Mouse (Mus musculus) megakaryocyte, embryonic 14.5 days (primary cell): ENCODE results near the gene Klhl22. TPM values are rescaled to one million over a fixed set of nuclear protein-coding genes. Genes with fewer than 3 reads are reported as not detected.

Experiments
- H3K27me3 ChIP-seq: replicated peaks from 2 replicates; pipeline ENCODE3; 2012; ENCODE audit warnings: inconsistent platforms
- H3K36me3 ChIP-seq: replicated peaks from 2 replicates; pipeline ENCODE3; 2012; ENCODE audit warnings: low read length, inconsistent platforms, mixed read lengths
- H3K4me1 ChIP-seq: 2 replicates; pipeline ENCODE4 v1.6.1; 2012; ENCODE audit warnings: inconsistent platforms
- H3K4me3 ChIP-seq: replicated peaks from 2 replicates; pipeline ENCODE3; 2012; ENCODE audit warnings: moderate library complexity, mild to moderate bottlenecking, inconsistent platforms
- H3K9me3 ChIP-seq: 2 replicates; pipeline ENCODE4 v1.6.1; 2012; ENCODE audit warnings: inconsistent platforms
- FLI1 ChIP-seq: IDR thresholded peaks from 2 replicates; pipeline ENCODE4 v1.6.1; 2012; ENCODE audit warnings: low read length, inconsistent platforms, mixed read lengths
- GATA1 ChIP-seq: IDR thresholded peaks from 3 replicates; pipeline ENCODE4 v1.6.1; 2012; ENCODE audit warnings: mixed read lengths, low read length, inconsistent platforms, borderline replicate concordance
- polyA plus RNA-seq: library from polyadenylated mRNA; stranded (reverse); fragments of >175 nt; gene quantifications from 2 replicates; pipeline ENCODE4 v1.2.3, GENCODE M21; 2012; ENCODE audit warnings: low replicate concordance; ENCODE audit not compliant: insufficient read depth

Klhl22 gene
- polyA plus RNA-seq, 1 experiment = 4.0 TPM

GRCm38 (mm10) chr16:17798321-17799180 is 39.1 kb downstream of the Klhl22 start:
- Histone ChIP-seq H3K36me3 (no peaks in the 10 kb centered on the region), H3K4me3 (no peak overlapping the region), H3K9me3 (no peaks in the 10 kb centered on the region; the same call in 1 of the 2 replicates), H3K4me1 (peaks cover 34% of the 10 kb centered on the region), H3K27me3 (peaks cover 96% of the 10 kb centered on the region)
- TF ChIP-seq GATA1 = no peak
- no peak for TF ChIP-seq FLI1

GRCm38 (mm10) chr16:17799584-17799983 is 40.2 kb downstream of the Klhl22 start:
- Histone ChIP-seq H3K36me3 (no peaks in the 10 kb centered on the region), H3K4me3 (no peak overlapping the region), H3K27me3 (peaks cover 96% of the 10 kb centered on the region), H3K4me1 (peaks cover 44% of the 10 kb centered on the region), H3K9me3 (no peaks in the 10 kb centered on the region; the same call in 1 of the 2 replicates)
- TF ChIP-seq FLI1 (no peak), GATA1 (no peak)

- Histone ChIP-seq H3K27me3 (peaks cover 99% of the 10 kb centered on the region), H3K4me3 (no peak overlapping the region), H3K9me3 (no peaks in the 10 kb centered on the region; the same call in 1 of the 2 replicates), H3K4me1 (peaks cover 56% of the 10 kb centered on the region), H3K36me3 (no peaks in the 10 kb centered on the region)
- TF ChIP-seq GATA1 = no peak
- no peak for TF ChIP-seq FLI1
These were observed 42.5 kb downstream of the Klhl22 start for GRCm38 (mm10) chr16:17801777-17802455.

GRCm38 (mm10) chr16:17802456-17802838 is 43.0 kb downstream of the Klhl22 start:
- TF ChIP-seq FLI1 (no peak), GATA1 (no peak)
- H3K36me3 ChIP-seq = no peaks in the 10 kb centered on the region
- no peaks in the 10 kb centered on the region; the same call in 1 of the 2 replicates for H3K9me3 ChIP-seq
- peaks cover 56% of the 10 kb centered on the region for H3K4me1 ChIP-seq
- H3K4me3 ChIP-seq = peak overlapping the region; percentile 91
- peaks cover 99% of the 10 kb centered on the region for H3K27me3 ChIP-seq

GRCm38 (mm10) chr16:17802839-17803674 is 43.6 kb downstream of the Klhl22 start:
- Histone ChIP-seq H3K4me3 (peak overlapping the region; percentile 91), H3K9me3 (no peaks in the 10 kb centered on the region; the same call in 1 of the 2 replicates), H3K4me1 (peaks cover 56% of the 10 kb centered on the region), H3K27me3 (peaks cover 99% of the 10 kb centered on the region), H3K36me3 (no peaks in the 10 kb centered on the region)
- TF ChIP-seq GATA1 = no peak
- no peak for TF ChIP-seq FLI1

GRCm38 (mm10) chr16:17803675-17804448 is 44.4 kb downstream of the Klhl22 start:
- H3K27me3 ChIP-seq = peaks cover 98% of the 10 kb centered on the region
- H3K4me3 ChIP-seq = peak overlapping the region; percentile 91
- peaks cover 51% of the 10 kb centered on the region for H3K4me1 ChIP-seq
- TF ChIP-seq GATA1 = no peak
- no peak for TF ChIP-seq FLI1
- H3K36me3 ChIP-seq = no peaks in the 10 kb centered on the region
- no peaks in the 10 kb centered on the region; the same call in 1 of the 2 replicates for H3K9me3 ChIP-seq

GRCm38 (mm10) chr16:17804449-17804912 is 45.1 kb downstream of the Klhl22 start:
- no peaks in the 10 kb centered on the region for H3K36me3 ChIP-seq
- H3K9me3 ChIP-seq = no peaks in the 10 kb centered on the region; the same call in 1 of the 2 replicates
- TF ChIP-seq GATA1 (no peak), FLI1 (no peak)
- peak overlapping the region; percentile 91 for H3K4me3 ChIP-seq
- peaks cover 57% of the 10 kb centered on the region for H3K4me1 ChIP-seq
- peaks cover 98% of the 10 kb centered on the region for H3K27me3 ChIP-seq

GRCm38 (mm10) chr16:17804982-17805381 is 45.6 kb downstream of the Klhl22 start:
- no peaks in the 10 kb centered on the region; the same call in 1 of the 2 replicates for H3K9me3 ChIP-seq
- peaks cover 62% of the 10 kb centered on the region for H3K4me1 ChIP-seq
- TF ChIP-seq GATA1 (no peak), FLI1 (no peak)
- H3K36me3 ChIP-seq = no peaks in the 10 kb centered on the region
- H3K27me3 ChIP-seq = peaks cover 98% of the 10 kb centered on the region
- peak overlapping the region; percentile 91 for H3K4me3 ChIP-seq
